Mouse (Mus musculus) spleen, adult 18-20 months (tissue): Measurements from ENCODE around the gene Srrm1.

ENCODE experiments used
- DNase-seq, 2 experiments: peaks; one replicate each; pipeline ENCODE4 v3.0.0; 2022; ENCODE audit warnings: mixed read lengths in 2 of 2

Gene Srrm1

DNA sequence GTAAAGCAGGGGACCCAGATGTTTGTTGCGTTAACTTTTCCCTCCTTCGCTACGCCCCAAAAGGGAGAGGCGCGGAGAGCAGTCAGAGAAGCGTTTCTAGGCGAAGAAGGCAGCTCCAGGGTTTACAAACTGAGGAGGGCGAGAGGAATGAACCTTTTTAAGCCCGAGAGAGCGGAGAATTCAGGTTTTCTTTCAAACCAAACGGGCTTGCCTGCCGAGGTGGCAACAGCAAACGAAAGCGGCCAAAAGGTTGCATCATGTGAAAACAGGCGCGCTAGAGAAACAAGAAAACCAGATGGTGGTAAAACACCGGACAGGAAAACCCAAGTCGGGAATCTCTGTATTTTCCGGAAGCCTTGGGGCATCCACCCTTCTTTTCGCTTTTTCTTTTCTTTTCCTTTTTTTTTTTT, 81.7 kb downstream of the Srrm1 start:
- no peak for DNase-seq
